Mouse (Mus musculus) liver, adult 2 months (tissue): ENCODE data around the gene Meis2.

ENCODE experiments used
- CTCF ChIP-seq: fragments of 200-500 bp; IDR thresholded peaks from 2 replicates; pipeline ENCODE4 v1.5.1; 2011; ENCODE audit warnings: low read depth, low read length, control low read depth
- POLR2A ChIP-seq: fragments of 200-500 bp; IDR thresholded peaks from 2 replicates; pipeline ENCODE4 v1.6.1; 2011; ENCODE audit warnings: low read length, control low read depth; ENCODE audit not compliant: insufficient read depth; ENCODE audit errors: extremely low read depth

DNA sequence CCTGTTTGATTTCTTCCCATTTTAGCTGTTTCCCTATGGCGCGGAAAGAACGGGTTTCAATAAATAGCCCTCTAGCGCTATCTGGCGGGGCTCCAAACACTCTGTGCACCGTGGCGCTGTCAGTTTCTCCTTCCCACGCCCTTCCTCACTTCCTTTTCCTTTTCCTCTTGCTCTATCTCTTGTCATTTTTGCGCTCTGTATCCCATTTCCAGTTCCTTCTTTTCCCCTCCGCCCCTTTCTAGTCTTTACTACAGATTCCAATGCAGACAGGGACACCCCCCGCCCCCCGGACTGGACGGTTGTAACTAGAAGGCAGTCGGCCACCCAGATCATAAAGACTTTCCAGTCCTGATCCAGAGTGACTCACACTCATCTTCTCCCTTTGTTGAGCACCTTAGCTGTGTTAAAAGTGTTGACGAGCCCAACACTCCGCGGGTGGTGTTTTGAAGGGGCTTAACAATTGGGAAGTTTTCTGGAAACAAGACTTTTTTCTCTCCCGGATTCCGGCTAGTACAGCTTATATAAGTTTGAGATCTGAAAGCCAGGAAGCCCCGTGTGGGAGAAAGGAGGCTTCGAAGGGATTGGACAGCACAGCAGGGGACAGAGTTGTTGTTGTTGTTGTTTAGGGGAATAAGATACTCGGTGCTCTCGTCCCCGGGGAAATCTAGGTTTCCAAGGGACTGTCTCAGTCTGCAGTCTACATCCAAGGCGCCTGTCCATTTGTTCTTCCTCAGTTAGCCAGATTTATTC is 6.1 kb upstream of the Meis2 start:
- TF ChIP-seq CTCF (peak; percentile 73), POLR2A (no peak)
